Mouse (Mus musculus) midbrain, embryonic 13.5 days (tissue): Measurements from ENCODE around the gene Jph3. TPM values are rescaled to one million over a fixed set of nuclear protein-coding genes. Genes with fewer than 3 reads are reported as not detected.
A peak's percentile ranks its signal among the peaks of the same experiment; 100 is the strongest.

Experiments
- ATAC-seq: fragments of 200-750 bp; cut with Nextera tagmentation; 2 replicates; pipeline ENCODE4 v1.8.0; 2017; ENCODE audit warnings: mild to moderate bottlenecking, moderate TSS enrichment, moderate library complexity
- H3K27ac ChIP-seq: fragments of 300-500 bp; sonication (generic); 2 replicates; pipeline ENCODE4 v1.5.1; 2015; ENCODE audit warnings: inconsistent platforms, mild to moderate bottlenecking, moderate library complexity
- H3K27me3 ChIP-seq: fragments of 300-500 bp; sonication (generic); 2 replicates; pipeline ENCODE4 v1.6.1; 2015; ENCODE audit warnings: mild to moderate bottlenecking, inconsistent platforms
- H3K36me3 ChIP-seq: fragments of 300-500 bp; sonication (generic); 2 replicates; pipeline ENCODE4 v1.6.1; 2015; ENCODE audit warnings: mild to moderate bottlenecking, inconsistent platforms
- H3K4me1 ChIP-seq: fragments of 300-500 bp; sonication (generic); replicated peaks from 2 replicates; pipeline ENCODE4 v1.6.1; 2015; ENCODE audit warnings: inconsistent platforms
- H3K4me2 ChIP-seq: fragments of 300-500 bp; sonication (generic); replicated peaks from 2 replicates; pipeline ENCODE4 v1.6.1; 2015; ENCODE audit warnings: moderate library complexity, mild to moderate bottlenecking, inconsistent platforms
- H3K4me3 ChIP-seq: fragments of 300-500 bp; sonication (generic); replicated peaks from 2 replicates; pipeline ENCODE4 v1.5.1; 2015; ENCODE audit warnings: mild to moderate bottlenecking, inconsistent platforms
- H3K9ac ChIP-seq: fragments of 300-500 bp; sonication (generic); replicated peaks from 2 replicates; pipeline ENCODE4 v1.6.1; 2015; ENCODE audit warnings: mild to moderate bottlenecking, inconsistent platforms
- H3K9me3 ChIP-seq: fragments of 300-500 bp; sonication (generic); 2 replicates; pipeline ENCODE4 v1.6.1; 2016; ENCODE audit warnings: mild to moderate bottlenecking, inconsistent platforms
- WGBS: fragments of 180-500 bp; shearing (Covaris S2); methylation state at CpG from one replicate; pipeline ENCODE4 v1.1.7; 2015; 5-methylcytosine and 5-hydroxymethylcytosine counted together
- polyA plus RNA-seq: library from polyadenylated mRNA; unstranded; fragments of >200 nt; fragmentation: Nextera tagmentation; extraction: Ambion mirVana; gene quantifications from 2 replicates; pipeline ENCODE4 v1.2.1, GENCODE M21; 2015

Gene Jph3
- polyA plus RNA-seq, 1 experiment from 2014 or later: 65.4 TPM

- 97% methylated on average over 2 of the region's 2 CpGs for WGBS
- H3K4me3 ChIP-seq: no peak overlapping the region
Observed at GRCm38 (mm10) chr8:121699936-121700335, 29.5 kb upstream of the Jph3 start.

DNA sequence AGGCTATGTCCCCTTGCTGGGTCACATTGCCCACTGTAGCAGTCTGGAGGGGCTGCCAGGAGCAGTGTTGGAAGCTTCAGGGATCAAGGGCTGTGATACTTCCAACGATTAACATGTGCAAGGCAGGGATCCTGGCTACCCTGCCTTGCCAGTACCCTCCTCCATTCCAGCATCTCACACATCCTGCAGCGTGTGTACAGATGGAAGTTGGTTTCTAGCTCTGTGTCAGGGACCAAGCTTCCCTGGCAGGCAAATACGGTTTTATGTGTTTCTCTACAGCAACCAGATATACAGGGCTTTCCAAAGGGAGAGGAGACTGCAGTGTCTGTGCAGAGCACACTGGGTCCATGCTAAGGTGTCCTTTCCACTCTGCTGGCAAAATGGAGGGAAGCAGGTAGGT, 24.2 kb upstream of the Jph3 start:
- no peak for ATAC-seq
- H3K27me3 ChIP-seq: no peaks in the 10 kb centered on the region
- 79% methylated on average over 3 of the region's 3 CpGs for WGBS
- H3K4me3 ChIP-seq: no peak overlapping the region
- no peaks in the 10 kb centered on the region for H3K4me1 ChIP-seq
- no peak overlapping the region for H3K4me2 ChIP-seq
- H3K9me3 ChIP-seq: no peaks in the 10 kb centered on the region
- H3K9ac ChIP-seq: no peak overlapping the region
- peak overlapping the region; percentile 3; the same call in 1 of the 2 replicates for H3K27ac ChIP-seq
- no peaks in the 10 kb centered on the region for H3K36me3 ChIP-seq

More at GRCm38 (mm10) chr8:121699936-121700335, 29.5 kb upstream of the Jph3 start:
- no peak overlapping the region for H3K4me2 ChIP-seq
- no peak for ATAC-seq
- no peaks in the 10 kb centered on the region for H3K9me3 ChIP-seq
- H3K9ac ChIP-seq: no peak overlapping the region
- H3K4me1 ChIP-seq: peaks cover 22% of the 10 kb centered on the region
- H3K27ac ChIP-seq: no peak overlapping the region
- no peaks in the 10 kb centered on the region for H3K27me3 ChIP-seq
- H3K36me3 ChIP-seq: no peaks in the 10 kb centered on the region

GRCm38 (mm10) chr8:121706956-121707355, 22.5 kb upstream of the Jph3 start:
- WGBS: 90% methylated on average over 11 of the region's 11 CpGs
- H3K4me2 ChIP-seq: no peak overlapping the region
- no peaks in the 10 kb centered on the region for H3K27me3 ChIP-seq
- no peaks in the 10 kb centered on the region for H3K36me3 ChIP-seq
- no peak overlapping the region for H3K9ac ChIP-seq
- no peaks in the 10 kb centered on the region for H3K9me3 ChIP-seq
- H3K4me3 ChIP-seq: no peak overlapping the region
- no peak for ATAC-seq
- H3K4me1 ChIP-seq: no peaks in the 10 kb centered on the region
- no peak overlapping the region for H3K27ac ChIP-seq

DNA sequence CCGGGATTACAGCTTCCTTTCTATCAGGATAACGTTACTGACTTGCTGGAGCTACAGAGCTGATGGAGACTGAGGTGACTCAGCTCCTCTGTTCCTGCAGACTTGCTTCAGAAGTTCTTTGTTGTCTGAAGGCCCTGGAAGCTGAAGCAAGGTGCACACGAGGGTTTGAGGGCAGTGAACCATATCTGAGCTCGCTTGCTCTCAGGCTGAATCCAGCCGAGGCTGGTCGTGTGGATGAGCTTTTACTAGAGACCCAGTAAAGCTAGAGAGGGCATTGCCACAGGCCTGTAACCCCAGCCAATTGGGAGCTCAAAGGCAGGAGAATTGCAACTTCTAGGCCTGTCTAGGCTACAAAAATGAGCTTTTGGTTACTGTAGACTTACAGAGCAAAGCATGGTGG, 21.0 kb upstream of the Jph3 start:
- H3K4me1 ChIP-seq: no peaks in the 10 kb centered on the region
- H3K4me3 ChIP-seq: no peak overlapping the region
- H3K27me3 ChIP-seq: no peaks in the 10 kb centered on the region
- WGBS: 40% methylated on average over 6 of the region's 6 CpGs
- no peak overlapping the region for H3K4me2 ChIP-seq
- H3K36me3 ChIP-seq: no peaks in the 10 kb centered on the region
- H3K27ac ChIP-seq: no peak overlapping the region
- ATAC-seq: no peak
- no peak overlapping the region for H3K9ac ChIP-seq
- H3K9me3 ChIP-seq: no peaks in the 10 kb centered on the region

DNA sequence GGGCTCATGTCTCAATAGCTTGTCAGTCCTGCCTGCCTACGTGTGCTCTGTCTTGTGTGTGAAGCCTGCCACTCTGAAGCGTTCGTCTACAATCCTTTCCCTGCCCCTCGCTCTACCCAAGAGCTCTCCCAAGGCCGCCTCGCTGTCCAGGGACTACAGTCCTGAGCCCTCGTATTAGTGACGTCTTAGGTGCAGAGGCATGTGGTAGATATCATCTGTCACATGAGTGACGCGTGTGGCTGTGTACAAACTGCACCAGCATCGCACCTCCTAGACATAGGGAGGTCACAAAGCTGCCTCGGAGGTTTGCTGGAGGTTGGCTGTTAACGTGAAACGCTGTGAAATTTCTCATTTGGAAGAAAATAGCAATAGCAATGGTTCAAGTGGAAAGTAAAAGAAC, 11.9 kb upstream of the Jph3 start:
- ATAC-seq: peak; percentile 65
- 48% methylated on average over 14 of the region's 14 CpGs for WGBS
- H3K4me2 ChIP-seq: peak overlapping the region; percentile 39
- no peak overlapping the region for H3K9ac ChIP-seq
- H3K36me3 ChIP-seq: no peaks in the 10 kb centered on the region
- no peak overlapping the region for H3K4me3 ChIP-seq
- H3K27ac ChIP-seq: peak overlapping the region; percentile 35
- H3K27me3 ChIP-seq: peaks cover 5% of the 10 kb centered on the region; the same call in 1 of the 2 replicates
- peaks cover 16% of the 10 kb centered on the region for H3K4me1 ChIP-seq
- no peaks in the 10 kb centered on the region for H3K9me3 ChIP-seq

DNA sequence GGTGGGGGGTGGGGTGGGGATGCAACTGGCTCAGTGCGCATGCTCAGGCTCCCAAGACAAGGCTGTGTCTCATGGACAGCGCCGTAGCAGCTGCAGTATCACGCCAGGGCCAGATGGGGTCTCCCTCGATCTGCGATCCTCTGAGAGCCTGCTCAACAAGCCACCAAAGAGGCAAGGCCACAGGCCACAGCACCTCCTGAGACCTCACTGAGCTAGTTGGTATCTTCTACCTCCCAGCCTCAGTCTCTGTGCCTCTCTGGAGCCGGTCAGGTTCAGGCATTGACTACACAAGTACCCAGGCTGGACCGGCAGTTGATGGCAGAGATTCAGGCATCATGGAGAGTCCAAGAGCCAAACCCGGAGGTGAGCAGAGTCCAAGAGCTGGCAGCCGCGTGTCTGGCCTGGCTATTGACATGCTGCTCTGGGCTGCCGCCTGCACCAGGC, 11.4 kb upstream of the Jph3 start:
- Histone ChIP-seq H3K4me1 (peaks cover 16% of the 10 kb centered on the region), H3K9ac (no peak overlapping the region), H3K4me3 (no peak overlapping the region), H3K4me2 (peak overlapping the region; percentile 39), H3K27me3 (peaks cover 5% of the 10 kb centered on the region; the same call in 1 of the 2 replicates), H3K27ac (peak overlapping the region; percentile 35), H3K36me3 (no peaks in the 10 kb centered on the region), H3K9me3 (no peaks in the 10 kb centered on the region)
- WGBS: 30% methylated on average over 12 of the region's 12 CpGs
- ATAC-seq: peak; percentile 89

GRCm38 (mm10) chr8:121718925-121719324, 10.5 kb upstream of the Jph3 start:
- WGBS: 59% methylated on average over 6 of the region's 6 CpGs
- Histone ChIP-seq H3K27ac (no peak overlapping the region), H3K4me3 (no peak overlapping the region), H3K4me1 (peaks cover 16% of the 10 kb centered on the region), H3K4me2 (no peak overlapping the region), H3K9ac (no peak overlapping the region), H3K9me3 (no peaks in the 10 kb centered on the region), H3K36me3 (no peaks in the 10 kb centered on the region), H3K27me3 (peaks cover 5% of the 10 kb centered on the region; the same call in 1 of the 2 replicates)
- ATAC-seq: no peak

DNA sequence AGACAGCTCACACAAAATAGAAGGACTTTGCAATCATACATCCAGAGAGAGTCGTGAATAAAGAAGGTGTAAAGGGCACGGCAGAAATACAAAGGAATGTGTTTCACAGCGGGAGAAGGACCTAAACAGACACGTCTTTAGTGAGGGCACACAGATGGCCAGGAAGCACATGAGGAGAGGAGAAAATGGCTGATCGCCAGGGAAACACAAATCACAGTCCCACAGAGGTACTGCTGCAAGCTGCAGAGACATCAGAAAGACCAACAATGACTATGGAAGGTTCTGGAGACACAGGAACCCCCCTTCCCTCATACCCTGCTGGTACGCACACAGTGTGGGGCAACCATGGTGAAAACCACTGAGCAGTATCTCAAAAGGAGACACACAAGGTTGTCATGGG, 8.4 kb upstream of the Jph3 start:
- no peak overlapping the region for H3K27ac ChIP-seq
- no peak overlapping the region for H3K9ac ChIP-seq
- H3K27me3 ChIP-seq: 0 out of 2 replicates have a peak, but pooled peaks cover 5% of the 10 kb centered on the region
- H3K4me1 ChIP-seq: peaks cover 10% of the 10 kb centered on the region
- WGBS: 59% methylated on average over 6 of the region's 6 CpGs
- no peak overlapping the region for H3K4me2 ChIP-seq
- no peak for ATAC-seq
- H3K4me3 ChIP-seq: no peak overlapping the region
- no peaks in the 10 kb centered on the region for H3K36me3 ChIP-seq
- no peaks in the 10 kb centered on the region for H3K9me3 ChIP-seq

DNA sequence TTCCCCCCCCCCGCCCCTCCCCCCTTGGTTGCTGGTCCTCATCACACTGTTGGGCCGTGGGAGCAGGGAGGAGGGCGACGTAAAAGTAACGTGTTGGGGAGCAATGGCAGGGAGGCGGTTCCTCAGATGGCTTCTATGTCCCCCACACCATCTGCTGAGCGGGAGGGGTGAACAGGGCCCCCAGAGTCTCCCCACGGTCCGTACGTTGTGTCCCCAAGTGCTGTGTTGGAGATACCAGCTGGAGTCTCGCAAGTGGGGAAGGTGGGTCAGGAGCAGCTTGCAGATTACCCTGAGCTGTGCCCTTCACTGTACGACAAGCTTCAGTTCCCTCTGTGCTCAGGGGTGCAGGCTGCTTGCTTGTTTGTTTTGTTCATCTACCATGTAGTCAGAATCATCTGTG, 5.6 kb upstream of the Jph3 start:
- no peak overlapping the region for H3K27ac ChIP-seq
- H3K9me3 ChIP-seq: peaks cover 3% of the 10 kb centered on the region; the same call in 1 of the 2 replicates
- ATAC-seq: no peak
- H3K4me2 ChIP-seq: no peak overlapping the region
- H3K36me3 ChIP-seq: no peaks in the 10 kb centered on the region
- no peak overlapping the region for H3K4me3 ChIP-seq
- WGBS: 82% methylated on average over 12 of the region's 12 CpGs
- no peaks in the 10 kb centered on the region for H3K4me1 ChIP-seq
- H3K9ac ChIP-seq: no peak overlapping the region; the same call in 1 of the 2 replicates
- H3K27me3 ChIP-seq: peaks cover 18% of the 10 kb centered on the region

GRCm38 (mm10) chr8:121727164-121727563, 2.3 kb upstream of the Jph3 start:
- no peaks in the 10 kb centered on the region for H3K36me3 ChIP-seq
- 70% methylated on average over 3 of the region's 3 CpGs for WGBS
- H3K9ac ChIP-seq: no peak overlapping the region
- H3K4me2 ChIP-seq: no peak overlapping the region
- H3K9me3 ChIP-seq: peaks cover 3% of the 10 kb centered on the region; the same call in 1 of the 2 replicates
- no peak overlapping the region for H3K4me3 ChIP-seq
- peaks cover 21% of the 10 kb centered on the region for H3K4me1 ChIP-seq
- H3K27ac ChIP-seq: no peak overlapping the region
- ATAC-seq: no peak
- H3K27me3 ChIP-seq: peaks cover 44% of the 10 kb centered on the region

DNA sequence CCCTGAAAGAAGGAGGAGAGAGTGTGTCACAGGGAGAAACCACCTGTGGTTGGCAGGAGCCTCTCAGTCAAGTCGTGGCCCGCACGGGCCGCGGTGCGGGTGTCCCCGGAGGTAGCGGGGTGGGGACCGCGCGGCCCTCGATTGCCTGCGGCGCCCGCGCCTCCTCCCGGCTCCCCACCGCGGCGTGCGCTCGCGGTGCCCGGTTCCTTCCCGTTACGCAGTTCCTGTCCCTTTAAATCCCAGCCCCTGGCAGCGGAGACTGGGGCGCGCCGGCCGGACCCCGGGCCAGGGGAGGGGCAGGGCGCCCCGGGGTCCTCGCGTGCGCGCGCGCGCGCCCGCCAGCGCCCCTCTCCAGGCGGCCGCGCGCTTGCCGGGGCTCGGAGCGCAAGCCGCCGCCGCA, 331 bp downstream of the Jph3 start:
- peak overlapping the region; percentile 73 for H3K9ac ChIP-seq
- 0 out of 2 replicates have a peak overlapping the region, but pooled peaks have one; percentile 25 for H3K27ac ChIP-seq
- no peaks in the 10 kb centered on the region for H3K36me3 ChIP-seq
- under 1% methylated on average over 52 of the region's 54 CpGs for WGBS
- peak; percentile 24; the same call in 1 of the 2 replicates for ATAC-seq
- H3K4me2 ChIP-seq: peak overlapping the region; percentile 86
- peaks cover 39% of the 10 kb centered on the region for H3K4me1 ChIP-seq
- peak overlapping the region; percentile 68 for H3K4me3 ChIP-seq
- H3K27me3 ChIP-seq: peaks cover 59% of the 10 kb centered on the region
- H3K9me3 ChIP-seq: peaks cover 3% of the 10 kb centered on the region; the same call in 1 of the 2 replicates

DNA sequence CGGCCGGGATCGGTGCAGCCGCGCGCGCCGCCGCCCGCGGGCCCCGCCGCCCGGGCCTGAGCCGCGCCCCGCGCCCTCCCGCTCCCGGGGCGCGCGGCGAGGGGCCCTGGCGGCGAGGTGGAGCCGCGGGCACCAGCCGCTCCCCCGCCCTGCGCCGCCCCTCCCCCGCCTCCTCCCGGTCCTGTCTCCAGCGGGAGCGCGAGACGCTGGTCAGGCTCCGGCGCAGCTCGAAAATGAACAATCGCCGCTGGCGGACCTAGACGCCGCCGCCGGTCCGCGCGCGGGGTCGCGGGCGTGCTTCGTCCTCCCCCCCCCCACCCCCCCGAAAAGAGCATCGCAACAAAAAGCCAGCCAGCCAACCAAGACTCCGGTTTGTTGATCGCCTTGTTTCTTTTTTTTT, 747 bp downstream of the Jph3 start:
- 0% methylated on average over 54 of the region's 60 CpGs for WGBS
- Histone ChIP-seq H3K36me3 (no peaks in the 10 kb centered on the region), H3K9ac (peak overlapping the region; percentile 73), H3K27ac (peak overlapping the region; percentile 57), H3K4me3 (peak overlapping the region; percentile 68), H3K9me3 (peaks cover 3% of the 10 kb centered on the region; the same call in 1 of the 2 replicates), H3K4me2 (peak overlapping the region; percentile 86), H3K27me3 (peaks cover 59% of the 10 kb centered on the region), H3K4me1 (peaks cover 39% of the 10 kb centered on the region)
- 0 out of 2 replicates have a peak, but pooled peaks have one; percentile 24 for ATAC-seq

DNA sequence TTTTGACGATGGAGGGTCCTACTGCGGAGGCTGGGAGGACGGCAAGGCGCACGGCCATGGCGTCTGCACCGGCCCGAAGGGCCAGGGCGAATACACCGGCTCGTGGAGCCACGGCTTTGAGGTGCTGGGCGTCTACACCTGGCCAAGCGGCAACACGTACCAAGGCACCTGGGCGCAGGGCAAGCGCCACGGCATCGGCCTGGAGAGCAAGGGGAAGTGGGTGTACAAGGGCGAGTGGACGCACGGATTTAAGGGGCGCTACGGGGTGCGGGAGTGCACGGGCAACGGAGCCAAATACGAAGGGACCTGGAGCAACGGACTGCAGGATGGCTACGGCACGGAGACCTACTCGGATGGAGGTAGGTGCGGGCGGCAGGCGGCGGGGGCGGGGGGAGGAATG, 1.2 kb downstream of the Jph3 start:
- H3K27me3 ChIP-seq: peaks cover 59% of the 10 kb centered on the region
- peak overlapping the region; percentile 68 for H3K4me3 ChIP-seq
- WGBS: 0% methylated on average over 37 of the region's 37 CpGs

More for the DNA sequence above, 1.2 kb downstream of the Jph3 start:
- peak; percentile 44 for ATAC-seq
- peaks cover 39% of the 10 kb centered on the region for H3K4me1 ChIP-seq
- peak overlapping the region; percentile 57 for H3K27ac ChIP-seq
- H3K9me3 ChIP-seq: peaks cover 3% of the 10 kb centered on the region; the same call in 1 of the 2 replicates
- H3K36me3 ChIP-seq: no peaks in the 10 kb centered on the region
- peak overlapping the region; percentile 73 for H3K9ac ChIP-seq
- peak overlapping the region; percentile 86 for H3K4me2 ChIP-seq
